Mouse (Mus musculus) forebrain, embryonic 11.5 days (tissue): ENCODE data around the gene H2al1n. TPM values are rescaled to one million over a fixed set of nuclear protein-coding genes. Genes with fewer than 3 reads are reported as not detected.
"Not testable (repeated sequence)": the region's sequence is repeated elsewhere in the genome, so short reads cannot be mapped to it uniquely, and the experiment has no call there.

Experiments
- ATAC-seq: fragments of 200-750 bp; cut with Nextera tagmentation; replicated peaks from 2 replicates; pipeline ENCODE4 v1.8.0; 2017; ENCODE audit warnings: moderate TSS enrichment; ENCODE audit not compliant: low FRiP score
- DNase-seq: peaks from one replicate; pipeline ENCODE4 v3.0.0-alpha.2; 2017; ENCODE audit warnings: low spot score
- H3K27ac ChIP-seq: fragments of 300-500 bp; sonication (generic); 2 replicates; pipeline ENCODE4 v1.5.1; 2014; ENCODE audit warnings: low read depth, low read length
- H3K27me3 ChIP-seq: fragments of 300-500 bp; sonication (generic); 2 replicates; pipeline ENCODE4 v1.6.1; 2014; ENCODE audit warnings: mild to moderate bottlenecking, low read length, mixed read lengths; ENCODE audit not compliant: control insufficient read depth, insufficient read depth
- H3K36me3 ChIP-seq: fragments of 300-500 bp; sonication (generic); 2 replicates; pipeline ENCODE4 v1.6.1; 2014; ENCODE audit warnings: mild to moderate bottlenecking, low read length, moderate library complexity, mixed read lengths; ENCODE audit not compliant: control insufficient read depth, insufficient read depth
- H3K4me1 ChIP-seq: fragments of 300-500 bp; sonication (generic); replicated peaks from 2 replicates; pipeline ENCODE4 v1.6.1; 2014; ENCODE audit warnings: low read length, mixed read lengths; ENCODE audit not compliant: control insufficient read depth, insufficient read depth
- H3K4me2 ChIP-seq: fragments of 300-500 bp; sonication (generic); 2 replicates; pipeline ENCODE4 v1.6.1; 2014; ENCODE audit warnings: low read depth, mild to moderate bottlenecking, low read length, moderate library complexity, mixed read lengths; ENCODE audit not compliant: severe bottlenecking
- H3K4me3 ChIP-seq: fragments of 300-500 bp; sonication (generic); 2 replicates; pipeline ENCODE4 v1.5.1; 2014; ENCODE audit warnings: low read depth, low read length
- H3K9ac ChIP-seq: fragments of 300-500 bp; sonication (generic); 2 replicates; pipeline ENCODE4 v1.6.1; 2014; ENCODE audit warnings: low read length
- H3K9me3 ChIP-seq: fragments of 300-500 bp; sonication (generic); 2 replicates; pipeline ENCODE4 v1.6.1; 2016; ENCODE audit warnings: low read length, mixed read lengths; ENCODE audit not compliant: control insufficient read depth
- WGBS: fragments of 180-500 bp; shearing (Covaris S2); extraction: QIAGEN DNeasy Blood & Tissue Kit; methylation state at CpG from one replicate; pipeline ENCODE4 v1.1.7; 2014; 5-methylcytosine and 5-hydroxymethylcytosine counted together
- polyA plus RNA-seq: library from polyadenylated mRNA; unstranded; fragments of >200 nt; fragmentation: Nextera tagmentation; extraction: Ambion mirVana; gene quantifications from 2 replicates; pipeline ENCODE4 v1.2.1, GENCODE M21; 2014

H2al1n gene
- polyA plus RNA-seq, result not detected in 2 replicates

DNA sequence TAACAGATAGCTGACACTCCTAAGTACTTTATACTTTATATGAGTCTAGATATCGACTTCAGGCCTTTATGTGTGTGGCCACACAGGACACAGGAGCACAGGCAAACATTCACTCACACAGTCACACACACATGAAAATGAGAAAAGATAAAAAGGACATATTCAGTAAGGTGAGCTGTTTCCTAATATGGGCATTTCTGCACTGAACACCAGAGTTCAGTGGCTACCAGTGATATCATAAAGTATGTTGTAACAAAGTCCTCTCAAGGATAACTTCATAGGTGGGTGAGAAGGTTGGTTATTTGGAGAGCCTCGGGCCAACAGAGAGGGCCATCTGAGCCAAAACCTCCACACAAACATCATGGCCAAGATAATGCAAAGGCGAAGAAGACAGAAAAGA lies at the start of gene H2al1n:
TSS of gene H2al1n (plus strand) at position 301 of the 400 bp plus-strand sequence.
- not testable (repeated sequence) for ATAC-seq, DNase-seq, H3K27ac ChIP-seq, H3K4me3 ChIP-seq, H3K4me1 ChIP-seq, H3K9me3 ChIP-seq, H3K36me3 ChIP-seq, H3K9ac ChIP-seq, H3K4me2 ChIP-seq, H3K27me3 ChIP-seq
- 86% methylated on average over 3 of the region's 3 CpGs for WGBS

DNA sequence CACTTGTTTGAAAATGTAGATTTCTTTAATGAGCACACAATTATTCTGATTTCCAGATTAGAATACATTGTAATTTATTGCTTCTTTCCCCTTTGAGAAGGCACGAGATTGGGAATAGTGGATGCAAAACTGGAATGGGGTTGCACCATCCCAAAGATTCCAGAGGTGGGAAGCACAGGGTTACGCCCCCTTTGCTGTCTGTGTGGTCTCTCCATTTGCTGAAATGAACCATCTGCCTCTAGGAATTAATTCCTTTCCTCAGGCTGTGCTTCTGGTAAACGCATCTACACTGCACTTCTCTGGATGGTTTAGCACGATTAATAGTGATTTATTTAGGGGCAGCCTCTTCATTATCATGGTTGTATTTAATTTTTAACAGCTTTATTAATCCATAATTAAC lies 11.7 kb upstream of the H2al1n start:
- no peak for ATAC-seq
- Histone ChIP-seq H3K9me3 (no peaks in the 10 kb centered on the region), H3K27me3 (no peaks in the 10 kb centered on the region), H3K9ac (no peak overlapping the region), H3K36me3 (no peaks in the 10 kb centered on the region), H3K27ac (no peak overlapping the region), H3K4me1 (no peaks in the 10 kb centered on the region), H3K4me3 (no peak overlapping the region), H3K4me2 (no peak overlapping the region)
- 80% methylated on average over 4 of the region's 4 CpGs for WGBS
- no peak for DNase-seq

DNA sequence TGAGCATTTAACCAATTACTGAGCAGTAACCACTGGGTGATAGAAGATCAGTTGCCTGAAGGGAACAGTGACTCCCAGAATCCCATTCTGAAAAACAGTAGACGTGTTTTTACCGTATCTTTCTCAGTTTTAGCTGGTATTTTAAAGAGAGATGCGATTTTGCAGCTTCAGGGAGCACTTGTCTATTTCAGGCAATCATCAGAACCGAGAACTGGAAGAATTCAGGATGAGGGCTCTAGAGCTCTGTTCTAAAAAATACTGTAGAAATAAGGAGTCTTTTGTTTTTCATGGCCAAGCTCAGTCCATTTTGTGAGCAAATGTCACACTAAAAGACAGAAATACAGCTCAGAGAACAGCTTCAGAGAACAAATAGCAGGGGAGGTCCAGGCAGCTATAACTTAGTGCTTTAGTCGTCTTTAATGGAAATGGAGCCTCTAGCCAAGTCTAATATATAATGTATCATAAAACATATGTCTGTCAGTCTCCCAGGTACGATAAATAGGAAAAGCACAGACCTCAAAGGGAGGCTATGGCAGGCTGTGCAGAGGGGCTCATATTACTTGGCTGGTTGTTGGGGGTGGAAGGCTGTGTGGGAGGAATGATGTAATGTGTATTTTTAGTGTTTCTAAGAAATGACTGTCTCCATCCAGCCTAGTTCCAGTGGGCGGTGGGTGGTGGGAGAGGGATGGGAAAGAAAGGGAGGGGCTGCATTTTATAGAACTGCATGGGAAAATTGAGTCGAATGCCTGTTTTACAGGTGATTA lies 4.7 kb upstream of the H2al1n start:
- WGBS, result 75% methylated on average over 8 of the region's 8 CpGs
- DNase-seq (no peak), ATAC-seq (no peak)
- H3K36me3 ChIP-seq, result no peaks in the 10 kb centered on the region
- no peaks in the 10 kb centered on the region for H3K4me1 ChIP-seq
- H3K27me3 ChIP-seq, result no peaks in the 10 kb centered on the region
- no peaks in the 10 kb centered on the region for H3K9me3 ChIP-seq
- no peak overlapping the region for H3K9ac ChIP-seq
- no peak overlapping the region for H3K4me3 ChIP-seq
- H3K4me2 ChIP-seq, result no peak overlapping the region
- no peak overlapping the region for H3K27ac ChIP-seq

DNA sequence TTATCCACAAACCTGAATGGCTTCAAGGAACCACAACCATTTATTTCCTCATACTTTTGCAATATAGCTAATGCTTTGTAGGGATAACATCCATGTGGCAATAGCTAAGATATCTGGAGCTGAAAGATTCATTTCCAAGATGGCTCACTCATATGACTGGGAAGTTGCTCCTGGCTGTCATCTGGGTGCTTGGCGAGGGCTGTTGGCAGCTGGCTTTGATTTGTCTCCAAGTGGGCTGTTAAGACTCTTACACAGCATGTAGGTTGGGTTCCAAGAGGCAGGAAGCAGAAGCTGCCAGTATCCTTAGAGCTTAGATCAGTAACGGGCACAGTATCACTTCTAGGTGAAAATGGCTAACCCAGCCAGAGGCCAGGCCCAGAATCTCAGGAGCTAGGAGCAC lies 18.3 kb downstream of the H2al1n start:
- 90% methylated on average over 2 of the region's 2 CpGs for WGBS
- DNase-seq, result no peak
- H3K27me3 ChIP-seq, result no peaks in the 10 kb centered on the region
- no peaks in the 10 kb centered on the region for H3K9me3 ChIP-seq
- ATAC-seq, result no peak
- H3K4me2 ChIP-seq, result no peak overlapping the region
- H3K4me1 ChIP-seq, result no peaks in the 10 kb centered on the region
- no peak overlapping the region for H3K27ac ChIP-seq
- no peak overlapping the region for H3K4me3 ChIP-seq
- no peaks in the 10 kb centered on the region for H3K36me3 ChIP-seq
- H3K9ac ChIP-seq, result no peak overlapping the region

DNA sequence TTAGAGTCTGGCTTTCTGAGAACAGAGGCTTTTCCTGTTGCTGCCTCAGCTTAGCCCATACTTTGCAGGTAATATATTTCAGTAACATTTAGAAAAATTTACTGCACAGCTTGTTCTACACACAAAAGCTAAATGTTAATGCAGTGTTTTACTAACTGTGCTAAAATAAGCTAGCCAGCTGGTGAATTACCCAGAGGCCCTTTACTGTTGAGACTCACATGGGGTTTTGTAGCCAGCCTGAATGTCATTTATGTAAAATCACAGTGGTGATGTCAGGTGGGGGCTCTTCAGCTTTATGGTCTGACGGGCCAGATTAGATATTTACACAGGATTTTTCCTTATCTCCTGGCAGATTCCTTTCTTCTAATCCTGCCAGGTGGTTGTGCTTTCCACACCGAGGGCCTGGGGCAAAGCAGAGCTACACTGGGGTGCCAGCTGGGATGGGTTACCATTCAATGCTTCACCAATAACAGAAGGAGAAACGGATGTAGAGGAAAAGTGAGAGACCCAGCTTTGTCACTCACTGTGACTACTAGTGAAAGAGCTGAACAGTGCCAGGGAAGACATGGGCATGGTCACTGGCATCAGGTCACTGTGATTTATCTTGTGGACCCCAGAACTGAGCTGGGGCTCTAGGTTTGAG lies 48.8 kb downstream of the H2al1n start:
- no peaks in the 10 kb centered on the region for H3K9me3 ChIP-seq

More for the DNA sequence above, 48.8 kb downstream of the H2al1n start:
- no peaks in the 10 kb centered on the region for H3K27me3 ChIP-seq
- WGBS, result 67% methylated on average over 3 of the region's 3 CpGs
- no peak overlapping the region for H3K4me3 ChIP-seq
- no peak for ATAC-seq
- no peak overlapping the region for H3K9ac ChIP-seq
- H3K4me1 ChIP-seq, result no peaks in the 10 kb centered on the region
- DNase-seq, result no peak
- no peaks in the 10 kb centered on the region for H3K36me3 ChIP-seq
- H3K4me2 ChIP-seq, result no peak overlapping the region
- H3K27ac ChIP-seq, result no peak overlapping the region
